Mouse (Mus musculus) hindbrain, embryonic 16.5 days (tissue): Measurements from ENCODE around the gene Slc12a7. TPM values are rescaled to one million over a fixed set of nuclear protein-coding genes. Genes with fewer than 3 reads are reported as not detected.

ENCODE experiments used
- ATAC-seq: fragments of 200-750 bp; cut with Nextera tagmentation; 2 replicates; pipeline ENCODE4 v1.8.0; 2017; ENCODE audit warnings: moderate TSS enrichment, moderate library complexity
- H3K27ac ChIP-seq: fragments of 300-500 bp; sonication (generic); 2 replicates; pipeline ENCODE4 v1.5.1; 2014; ENCODE audit warnings: low read depth, mild to moderate bottlenecking, control low read depth, low read length, moderate library complexity
- H3K27me3 ChIP-seq: fragments of 300-500 bp; sonication (generic); replicated peaks from 2 replicates; pipeline ENCODE4 v1.6.1; 2014; ENCODE audit warnings: low read length; ENCODE audit not compliant: control insufficient read depth, insufficient read depth
- H3K36me3 ChIP-seq: fragments of 300-500 bp; sonication (generic); 2 replicates; pipeline ENCODE4 v1.6.1; 2014; ENCODE audit warnings: mild to moderate bottlenecking, low read length, moderate library complexity, mixed read lengths; ENCODE audit not compliant: control insufficient read depth, insufficient read depth
- H3K4me1 ChIP-seq: fragments of 300-500 bp; sonication (generic); 2 replicates; pipeline ENCODE4 v1.6.1; 2014; ENCODE audit warnings: low read depth, low read length; ENCODE audit not compliant: control insufficient read depth, insufficient read depth
- H3K4me2 ChIP-seq: fragments of 300-500 bp; sonication (generic); 2 replicates; pipeline ENCODE4 v1.6.1; 2014; ENCODE audit warnings: mild to moderate bottlenecking, low read length, control low read depth, moderate library complexity
- H3K4me3 ChIP-seq: fragments of 300-500 bp; sonication (generic); 2 replicates; pipeline ENCODE4 v1.5.1; 2014; ENCODE audit warnings: mild to moderate bottlenecking, low read length, control low read depth, moderate library complexity
- H3K9ac ChIP-seq: fragments of 300-500 bp; sonication (generic); 2 replicates; pipeline ENCODE4 v1.6.1; 2014; ENCODE audit warnings: low read depth, mild to moderate bottlenecking, control low read depth, low read length, moderate library complexity
- H3K9me3 ChIP-seq: fragments of 300-500 bp; sonication (generic); 2 replicates; pipeline ENCODE4 v1.6.1; 2014; ENCODE audit warnings: mild to moderate bottlenecking, low read length, moderate library complexity; ENCODE audit not compliant: control insufficient read depth
- WGBS: fragments of 180-500 bp; shearing (Covaris S2); extraction: QIAGEN DNeasy Blood & Tissue Kit; methylation state at CpG from one replicate; pipeline ENCODE4 v1.1.7; 2014; 5-methylcytosine and 5-hydroxymethylcytosine counted together
- polyA plus RNA-seq: library from polyadenylated mRNA; unstranded; fragments of >200 nt; fragmentation: Nextera tagmentation; extraction: Ambion mirVana; gene quantifications from 2 replicates; pipeline ENCODE4 v1.2.1, GENCODE M21; 2015

Slc12a7 gene
- polyA plus RNA-seq, 1 experiment from 2014 or later: 7.7 TPM

DNA sequence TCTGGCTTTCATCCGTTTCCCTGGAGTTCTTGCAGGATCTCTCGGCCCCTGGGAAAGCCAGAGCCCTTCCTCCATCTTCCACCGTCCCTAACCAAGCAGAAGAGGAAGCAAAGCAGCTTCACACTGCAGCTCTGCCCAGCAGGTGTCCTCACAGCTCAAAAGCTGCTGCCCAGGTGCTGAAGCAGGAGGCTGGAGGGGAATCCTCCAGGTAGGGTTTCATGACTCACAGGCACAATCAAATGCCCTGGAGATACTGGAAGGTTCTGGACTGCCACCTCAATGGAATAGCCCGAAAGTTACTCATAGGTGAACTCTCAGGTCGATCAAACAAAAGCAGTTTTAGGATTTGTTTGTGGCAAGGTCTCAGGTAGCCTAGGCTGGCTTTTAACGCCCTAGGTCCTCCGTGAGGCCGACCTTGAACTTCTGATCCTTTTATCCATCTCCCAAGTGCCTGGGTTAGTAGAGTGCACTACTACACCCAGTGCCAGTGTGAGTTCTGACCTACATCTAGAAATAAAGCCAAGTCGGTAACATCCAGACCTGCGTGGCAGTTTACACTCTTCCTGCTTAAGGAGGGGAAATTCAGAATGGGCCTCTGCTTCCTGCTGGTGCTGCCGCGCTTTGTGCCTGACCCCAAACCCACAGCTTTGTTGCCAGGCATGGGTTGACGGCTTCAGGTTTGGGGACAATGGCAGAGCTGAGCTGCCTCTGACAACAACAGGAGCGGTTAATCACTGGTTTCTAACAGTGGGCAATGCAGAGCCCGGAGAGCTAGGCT lies 16.0 kb downstream of the Slc12a7 start:
- H3K9ac ChIP-seq: no peak overlapping the region
- H3K27ac ChIP-seq: no peak overlapping the region
- H3K9me3 ChIP-seq: no peaks in the 10 kb centered on the region
- H3K27me3 ChIP-seq: no peaks in the 10 kb centered on the region
- no peak overlapping the region for H3K4me3 ChIP-seq
- 0 out of 2 replicates have a peak, but pooled peaks have one; percentile 24 for ATAC-seq
- H3K36me3 ChIP-seq: no peaks in the 10 kb centered on the region
- 33% methylated on average over 15 of the region's 15 CpGs for WGBS
- H3K4me1 ChIP-seq: peaks cover 4% of the 10 kb centered on the region; the same call in 1 of the 2 replicates
- no peak overlapping the region for H3K4me2 ChIP-seq

DNA sequence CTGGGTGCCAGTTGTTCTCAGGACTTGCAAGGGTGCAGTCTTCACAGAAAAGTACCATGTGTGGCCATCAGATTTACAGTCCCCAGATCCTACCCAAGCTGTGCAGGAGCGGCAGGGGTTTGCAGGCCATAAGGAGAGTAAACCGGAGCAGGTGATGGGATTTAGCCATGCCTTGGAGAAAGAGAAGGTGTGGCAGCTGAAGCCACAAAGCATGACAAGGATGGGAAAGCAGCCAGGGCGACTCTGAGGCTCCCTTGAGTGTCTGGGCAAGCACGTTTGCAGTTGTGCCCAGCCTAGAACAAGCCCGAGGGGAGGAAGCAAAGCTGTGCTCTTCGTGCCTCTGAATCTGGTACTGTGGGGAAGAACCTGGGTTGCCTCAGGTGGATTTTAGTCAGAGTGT lies 17.5 kb downstream of the Slc12a7 start:
- WGBS: 49% methylated on average over 6 of the region's 6 CpGs

DNA sequence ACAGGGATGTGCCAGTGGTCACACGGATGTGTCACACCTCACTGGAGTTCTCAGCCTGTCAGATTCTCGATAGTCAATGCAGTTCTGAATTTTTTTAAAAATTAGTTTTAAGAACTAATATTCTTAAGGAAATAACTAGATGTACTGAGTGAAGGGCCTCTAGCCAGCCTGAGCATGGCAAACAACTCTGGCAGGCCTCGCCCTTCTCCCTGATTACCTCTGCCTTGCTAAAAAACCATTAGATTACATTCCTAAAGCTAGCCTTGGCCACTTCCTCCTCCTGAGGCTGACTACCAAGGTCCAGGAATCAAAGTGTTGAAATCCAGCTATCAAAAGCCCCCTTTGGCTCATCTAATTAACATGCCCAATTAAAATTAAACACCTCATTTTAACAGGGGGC lies 18.4 kb downstream of the Slc12a7 start:
- no peak overlapping the region for H3K9ac ChIP-seq
- no peak overlapping the region for H3K4me3 ChIP-seq
- no peak overlapping the region for H3K27ac ChIP-seq
- no peak for ATAC-seq
- no peaks in the 10 kb centered on the region for H3K36me3 ChIP-seq
- no peaks in the 10 kb centered on the region for H3K9me3 ChIP-seq
- 94% methylated on average over 3 of the region's 3 CpGs for WGBS
- no peaks in the 10 kb centered on the region for H3K27me3 ChIP-seq
- no peak overlapping the region for H3K4me2 ChIP-seq
- H3K4me1 ChIP-seq: peaks cover 4% of the 10 kb centered on the region; the same call in 1 of the 2 replicates

More for the DNA sequence above, 17.5 kb downstream of the Slc12a7 start:
- no peaks in the 10 kb centered on the region for H3K9me3 ChIP-seq
- H3K9ac ChIP-seq: no peak overlapping the region
- H3K36me3 ChIP-seq: no peaks in the 10 kb centered on the region
- H3K27me3 ChIP-seq: no peaks in the 10 kb centered on the region
- no peak overlapping the region for H3K4me3 ChIP-seq
- H3K4me2 ChIP-seq: no peak overlapping the region
- H3K27ac ChIP-seq: no peak overlapping the region
- peak; percentile 37; the same call in 1 of the 2 replicates for ATAC-seq
- H3K4me1 ChIP-seq: peaks cover 4% of the 10 kb centered on the region; the same call in 1 of the 2 replicates

DNA sequence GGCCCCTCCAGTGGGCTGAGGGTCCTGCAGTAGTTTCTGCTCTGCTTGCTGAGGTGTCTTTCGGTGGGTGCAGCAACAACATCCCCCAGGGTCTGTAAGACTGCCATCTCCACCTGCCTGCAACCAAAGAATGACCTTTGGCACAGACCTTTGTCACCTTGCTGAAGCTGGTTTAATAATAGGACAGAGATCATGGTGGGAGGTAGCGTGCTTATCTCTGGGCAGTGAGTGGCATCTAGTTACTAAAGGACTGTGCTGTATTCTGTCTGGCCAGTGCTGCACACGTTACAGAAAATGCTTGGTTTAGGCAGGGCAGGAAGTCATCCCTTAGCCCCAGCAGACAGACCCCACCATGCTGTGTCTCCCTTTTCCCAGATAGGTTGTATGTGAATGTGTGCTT lies 22.9 kb downstream of the Slc12a7 start:
- no peak for ATAC-seq
- 84% methylated on average over 3 of the region's 3 CpGs for WGBS
- H3K4me2 ChIP-seq: no peak overlapping the region

DNA sequence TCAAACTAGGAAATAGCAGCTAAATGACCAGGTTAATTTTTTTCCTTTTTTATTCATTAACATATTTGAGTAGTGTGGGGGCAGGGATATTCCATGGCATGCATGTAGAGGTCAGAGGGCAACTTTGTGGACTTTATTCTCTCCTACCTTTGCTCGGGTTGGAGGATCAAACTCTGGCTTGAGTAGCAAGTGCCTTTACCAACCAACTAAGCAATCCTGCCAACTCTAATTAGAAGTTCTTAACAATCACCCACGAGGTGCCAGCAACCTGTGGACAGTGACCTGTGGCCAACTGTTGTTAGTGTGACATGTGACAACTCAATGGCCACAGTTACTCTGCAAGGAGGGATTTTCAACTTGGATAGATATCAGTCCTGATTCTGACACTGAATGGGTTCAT lies 24.0 kb downstream of the Slc12a7 start:
- Histone ChIP-seq H3K27me3 (no peaks in the 10 kb centered on the region), H3K27ac (no peak overlapping the region), H3K4me2 (no peak overlapping the region), H3K9ac (no peak overlapping the region), H3K36me3 (no peaks in the 10 kb centered on the region), H3K4me1 (no peaks in the 10 kb centered on the region), H3K9me3 (no peaks in the 10 kb centered on the region), H3K4me3 (no peak overlapping the region)
- ATAC-seq: no peak
- WGBS: 69% methylated on average over 2 of the region's 2 CpGs

More for the DNA sequence above, 22.9 kb downstream of the Slc12a7 start:
- no peaks in the 10 kb centered on the region for H3K27me3 ChIP-seq
- no peak overlapping the region for H3K4me3 ChIP-seq
- no peaks in the 10 kb centered on the region for H3K4me1 ChIP-seq
- H3K36me3 ChIP-seq: no peaks in the 10 kb centered on the region
- no peak overlapping the region for H3K27ac ChIP-seq
- no peak overlapping the region for H3K9ac ChIP-seq
- no peaks in the 10 kb centered on the region for H3K9me3 ChIP-seq

DNA sequence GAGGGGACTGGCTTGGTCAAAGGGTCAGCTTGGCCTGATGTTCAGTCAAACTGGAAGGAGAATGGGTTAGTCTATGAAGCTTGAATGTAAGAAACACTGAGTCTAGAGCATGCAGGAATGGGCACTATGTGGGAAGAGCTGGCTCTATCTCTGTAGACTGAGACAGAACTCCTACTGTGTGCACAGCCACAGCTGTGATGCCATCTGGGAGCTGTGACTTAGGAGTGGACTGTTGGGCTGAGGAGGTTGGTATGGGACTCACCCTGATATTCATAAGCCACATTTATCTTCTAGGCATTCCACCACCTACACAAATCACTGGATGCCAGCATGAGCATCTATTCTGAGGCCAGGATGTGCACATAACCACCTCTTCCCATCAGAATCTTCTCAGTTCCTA lies 24.5 kb downstream of the Slc12a7 start:
- Histone ChIP-seq H3K9me3 (no peaks in the 10 kb centered on the region), H3K9ac (no peak overlapping the region)
- ATAC-seq: no peak

DNA sequence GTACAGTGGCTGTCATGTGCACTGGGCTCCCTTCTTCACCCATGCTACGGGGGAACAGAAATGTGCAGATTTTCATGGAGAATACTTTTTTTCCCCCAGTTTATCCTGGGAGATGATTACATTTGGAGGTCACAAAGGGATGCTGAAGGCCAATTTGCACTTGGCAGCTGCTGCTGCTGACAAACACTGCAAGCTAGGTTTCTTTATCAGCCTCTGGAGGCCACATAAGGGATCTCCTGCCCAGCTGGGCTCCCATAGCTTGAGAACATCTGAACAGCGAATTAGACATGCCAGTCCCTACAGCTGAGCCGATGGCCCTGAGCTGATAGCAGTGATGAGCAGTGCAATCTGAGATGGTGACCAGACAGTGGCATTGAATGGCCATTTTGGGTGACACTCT lies 26.7 kb downstream of the Slc12a7 start:
- WGBS: 65% methylated on average over 3 of the region's 3 CpGs
- Histone ChIP-seq H3K4me1 (peaks cover 11% of the 10 kb centered on the region; the same call in 1 of the 2 replicates), H3K4me3 (no peak overlapping the region), H3K27ac (no peak overlapping the region), H3K9me3 (no peaks in the 10 kb centered on the region), H3K27me3 (no peaks in the 10 kb centered on the region), H3K9ac (no peak overlapping the region), H3K4me2 (no peak overlapping the region), H3K36me3 (no peaks in the 10 kb centered on the region)
- no peak for ATAC-seq

More for the DNA sequence above, 24.5 kb downstream of the Slc12a7 start:
- Histone ChIP-seq H3K27me3 (no peaks in the 10 kb centered on the region), H3K4me3 (no peak overlapping the region), H3K4me1 (no peaks in the 10 kb centered on the region), H3K4me2 (no peak overlapping the region), H3K27ac (no peak overlapping the region), H3K36me3 (no peaks in the 10 kb centered on the region)

DNA sequence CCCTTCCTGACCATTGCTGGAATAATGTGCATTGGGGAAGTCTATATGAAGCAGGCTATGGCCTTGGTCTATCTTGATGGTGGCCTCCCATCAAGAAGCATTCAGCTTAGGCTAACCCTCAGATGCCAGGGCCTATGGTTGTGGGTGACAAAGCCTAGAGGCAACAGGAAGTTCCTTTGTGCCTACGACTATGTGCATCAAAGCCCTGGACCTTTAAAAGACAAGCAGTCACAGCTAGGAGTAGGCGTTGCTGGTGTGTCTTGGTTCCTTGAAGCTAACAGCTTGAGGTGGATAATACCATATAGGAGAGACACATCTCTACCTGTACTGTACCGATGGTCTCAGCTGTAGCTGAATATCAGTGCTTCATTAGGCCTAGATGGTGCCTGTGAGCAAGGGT lies 27.2 kb downstream of the Slc12a7 start:
- no peak overlapping the region for H3K4me3 ChIP-seq
- peaks cover 12% of the 10 kb centered on the region for H3K4me1 ChIP-seq
- H3K9ac ChIP-seq: no peak overlapping the region
- no peaks in the 10 kb centered on the region for H3K36me3 ChIP-seq
- no peak overlapping the region for H3K27ac ChIP-seq
- H3K9me3 ChIP-seq: no peaks in the 10 kb centered on the region
- H3K27me3 ChIP-seq: no peaks in the 10 kb centered on the region
- no peak for ATAC-seq
- no peak overlapping the region for H3K4me2 ChIP-seq
- 94% methylated on average over 3 of the region's 3 CpGs for WGBS

DNA sequence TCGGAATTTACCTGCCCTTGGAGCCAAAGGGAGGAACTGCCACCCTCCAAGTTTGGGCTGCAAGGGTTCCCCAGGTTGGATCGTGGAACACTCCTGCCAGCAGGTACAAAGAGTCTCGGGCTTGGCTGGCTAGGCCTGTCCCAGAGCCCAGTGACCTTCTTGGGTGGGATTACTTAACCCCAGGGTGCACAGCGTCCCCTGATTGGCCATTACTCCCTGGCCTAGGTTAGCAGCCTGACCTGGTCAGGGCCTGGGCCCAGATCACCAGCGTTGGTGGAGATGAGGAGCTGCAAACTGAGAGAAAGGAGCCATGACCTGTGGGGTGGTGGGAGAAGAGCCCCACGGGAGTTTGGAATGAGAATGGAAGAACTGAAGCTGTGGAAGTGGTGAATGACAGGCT lies 30.0 kb downstream of the Slc12a7 start:
- H3K4me1 ChIP-seq: peaks cover 12% of the 10 kb centered on the region
- no peak overlapping the region for H3K9ac ChIP-seq
- H3K36me3 ChIP-seq: no peaks in the 10 kb centered on the region
- H3K27me3 ChIP-seq: no peaks in the 10 kb centered on the region
- H3K4me2 ChIP-seq: peak overlapping the region; percentile 81
- WGBS: 31% methylated on average over 6 of the region's 6 CpGs
- H3K4me3 ChIP-seq: peak overlapping the region; percentile 68; the same call in 1 of the 2 replicates
- no peak overlapping the region for H3K27ac ChIP-seq
- H3K9me3 ChIP-seq: no peaks in the 10 kb centered on the region
- 0 out of 2 replicates have a peak, but pooled peaks have one; percentile 8 for ATAC-seq
